Mouse (Mus musculus) thymus, postnatal 10 days (tissue): ENCODE data around the gene Ces4a.
A peak's percentile ranks its signal among the peaks of the same experiment; 100 is the strongest.
"Not testable (repeated sequence)": the region's sequence is repeated elsewhere in the genome, so short reads cannot be mapped to it uniquely, and the experiment has no call there.

Experiments
- DNase-seq, 2 experiments: peaks; one replicate each; pipeline ENCODE4 v3.0.0; 2021; ENCODE audit warnings: low spot score in 2 of 2

Gene Ces4a

GRCm38 (mm10) chr8:105170041-105170380, 38.4 kb downstream of the Ces4a start:
- no peak for DNase-seq

GRCm38 (mm10) chr8:105170381-105171115, 38.9 kb downstream of the Ces4a start, which contains the start of gene Cbfb:
TSS of gene Cbfb (plus strand) at chr8:105170674.
- peak; percentile 98 for DNase-seq

- DNase-seq: peak; percentile 62 to 65
Measured at GRCm38 (mm10) chr8:105171116-105172002, 39.8 kb downstream of the Ces4a start.

GRCm38 (mm10) chr8:105172003-105172362, 40.4 kb downstream of the Ces4a start:
- DNase-seq: no peak

GRCm38 (mm10) chr8:105175287-105175686, 43.7 kb downstream of the Ces4a start:
- not testable (repeated sequence) for DNase-seq

GRCm38 (mm10) chr8:105178211-105178800, 46.7 kb downstream of the Ces4a start:
- no peak for DNase-seq

- DNase-seq: no peak
Measured at GRCm38 (mm10) chr8:105182201-105182600, 50.6 kb downstream of the Ces4a start.

GRCm38 (mm10) chr8:105186467-105187005, 54.9 kb downstream of the Ces4a start:
- no peak for DNase-seq

- no peak for DNase-seq
Measured at GRCm38 (mm10) chr8:105192182-105192581, 60.6 kb downstream of the Ces4a start.
